Mouse (Mus musculus): Measurements from ENCODE around the gene Cux1. TPM values are rescaled to one million over a fixed set of nuclear protein-coding genes. Genes with fewer than 3 reads are reported as not detected.
A peak's percentile ranks its signal among the peaks of the same experiment; 100 is the strongest.

Cux1 gene
- polyA plus RNA-seq, 1 experiment, result 39.7 TPM

GRCm38 (mm10) chr5:136560656-136561055 lies 6.6 kb downstream of the Cux1 start:
- H3K4me3 ChIP-seq (replicated peaks), result no peak overlapping the region
- peaks cover 23% of the 10 kb centered on the region for H3K36me3 ChIP-seq (replicated peaks; ENCODE audit: low read length)
- H3K27me3 ChIP-seq (replicated peaks), result no peaks in the 10 kb centered on the region
- TF ChIP-seq FLI1 (IDR thresholded peaks at IDR 0.05; ENCODE audit: low read length) (no peak), GATA1 (IDR thresholded peaks at IDR 0.05; ENCODE audit: borderline replicate concordance, low read length) (no peak)
- H3K9me3 ChIP-seq, result no peaks in the 10 kb centered on the region
- H3K4me1 ChIP-seq, result peaks cover 86% of the 10 kb centered on the region

GRCm38 (mm10) chr5:136557446-136557845 lies 9.8 kb downstream of the Cux1 start:
- no peaks in the 10 kb centered on the region for H3K9me3 ChIP-seq
- TF ChIP-seq FLI1 (IDR thresholded peaks at IDR 0.05; ENCODE audit: low read length) (no peak), GATA1 (IDR thresholded peaks at IDR 0.05; ENCODE audit: borderline replicate concordance, low read length) (no peak)
- H3K4me1 ChIP-seq, result peaks cover 90% of the 10 kb centered on the region
- peak overlapping the region; percentile 11 for H3K4me3 ChIP-seq (replicated peaks)
- peaks cover 28% of the 10 kb centered on the region for H3K36me3 ChIP-seq (replicated peaks; ENCODE audit: low read length)
- H3K27me3 ChIP-seq (replicated peaks), result no peaks in the 10 kb centered on the region

GRCm38 (mm10) chr5:136556328-136557262 lies 10.7 kb downstream of the Cux1 start:
- H3K27me3 ChIP-seq (replicated peaks), result no peaks in the 10 kb centered on the region
- no peak overlapping the region for H3K4me3 ChIP-seq (replicated peaks)
- TF ChIP-seq GATA1 (IDR thresholded peaks at IDR 0.05; ENCODE audit: borderline replicate concordance, low read length) (no peak), FLI1 (IDR thresholded peaks at IDR 0.05; ENCODE audit: low read length) (no peak)
- H3K9me3 ChIP-seq, result no peaks in the 10 kb centered on the region
- H3K4me1 ChIP-seq, result peaks cover 90% of the 10 kb centered on the region
- peaks cover 31% of the 10 kb centered on the region for H3K36me3 ChIP-seq (replicated peaks; ENCODE audit: low read length)

GRCm38 (mm10) chr5:136555703-136556102 lies 11.6 kb downstream of the Cux1 start:
- peaks cover 90% of the 10 kb centered on the region for H3K4me1 ChIP-seq
- H3K36me3 ChIP-seq (replicated peaks; ENCODE audit: low read length), result peaks cover 30% of the 10 kb centered on the region
- no peaks in the 10 kb centered on the region for H3K27me3 ChIP-seq (replicated peaks)
- no peak overlapping the region for H3K4me3 ChIP-seq (replicated peaks)
- no peaks in the 10 kb centered on the region for H3K9me3 ChIP-seq
- no peak for TF ChIP-seq GATA1 (IDR thresholded peaks at IDR 0.05; ENCODE audit: borderline replicate concordance, low read length)
- TF ChIP-seq FLI1 (IDR thresholded peaks at IDR 0.05; ENCODE audit: low read length), result no peak

- Histone ChIP-seq H3K36me3 (replicated peaks; ENCODE audit: low read length) (peaks cover 33% of the 10 kb centered on the region), H3K4me3 (replicated peaks) (peak overlapping the region; percentile 66), H3K9me3 (no peaks in the 10 kb centered on the region), H3K4me1 (peaks cover 92% of the 10 kb centered on the region), H3K27me3 (replicated peaks) (no peaks in the 10 kb centered on the region)
- TF ChIP-seq GATA1 (IDR thresholded peaks at IDR 0.05; ENCODE audit: borderline replicate concordance, low read length) (no peak), FLI1 (IDR thresholded peaks at IDR 0.05; ENCODE audit: low read length) (no peak)
Observed at GRCm38 (mm10) chr5:136552832-136553231, 14.5 kb downstream of the Cux1 start.

- Histone ChIP-seq H3K4me1 (peaks cover 85% of the 10 kb centered on the region), H3K27me3 (replicated peaks) (no peaks in the 10 kb centered on the region), H3K9me3 (no peaks in the 10 kb centered on the region), H3K36me3 (replicated peaks; ENCODE audit: low read length) (peaks cover 27% of the 10 kb centered on the region), H3K4me3 (replicated peaks) (no peak overlapping the region)
- TF ChIP-seq GATA1 (IDR thresholded peaks at IDR 0.05; ENCODE audit: borderline replicate concordance, low read length) (no peak), FLI1 (IDR thresholded peaks at IDR 0.05; ENCODE audit: low read length) (no peak)
Observed at GRCm38 (mm10) chr5:136552093-136552492, 15.2 kb downstream of the Cux1 start.

DNA sequence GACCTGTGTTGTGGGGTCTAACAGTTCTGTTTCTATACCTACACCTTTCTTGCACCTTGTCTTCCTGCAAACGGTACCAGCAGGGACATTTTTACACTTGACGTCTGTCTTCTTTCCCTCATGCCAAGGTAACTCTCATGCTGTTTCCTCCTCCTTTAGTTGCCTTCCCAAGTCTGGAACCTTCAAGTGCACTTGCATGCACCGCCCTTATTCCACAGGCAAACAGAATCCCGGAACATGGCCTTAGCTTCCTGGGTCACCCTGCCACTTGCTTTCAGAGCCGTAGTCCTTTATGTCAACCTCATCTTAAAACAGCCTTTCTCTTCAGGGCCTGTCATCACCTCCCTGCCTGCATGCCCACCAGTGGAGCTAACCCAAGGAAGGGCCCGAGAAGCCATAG lies 15.7 kb downstream of the Cux1 start:
- TF ChIP-seq FLI1 (IDR thresholded peaks at IDR 0.05; ENCODE audit: low read length) (no peak), GATA1 (IDR thresholded peaks at IDR 0.05; ENCODE audit: borderline replicate concordance, low read length) (no peak)
- H3K4me1 ChIP-seq, result peaks cover 85% of the 10 kb centered on the region
- no peak overlapping the region for H3K4me3 ChIP-seq (replicated peaks)
- no peaks in the 10 kb centered on the region for H3K9me3 ChIP-seq
- H3K36me3 ChIP-seq (replicated peaks; ENCODE audit: low read length), result peaks cover 26% of the 10 kb centered on the region
- no peaks in the 10 kb centered on the region for H3K27me3 ChIP-seq (replicated peaks)

DNA sequence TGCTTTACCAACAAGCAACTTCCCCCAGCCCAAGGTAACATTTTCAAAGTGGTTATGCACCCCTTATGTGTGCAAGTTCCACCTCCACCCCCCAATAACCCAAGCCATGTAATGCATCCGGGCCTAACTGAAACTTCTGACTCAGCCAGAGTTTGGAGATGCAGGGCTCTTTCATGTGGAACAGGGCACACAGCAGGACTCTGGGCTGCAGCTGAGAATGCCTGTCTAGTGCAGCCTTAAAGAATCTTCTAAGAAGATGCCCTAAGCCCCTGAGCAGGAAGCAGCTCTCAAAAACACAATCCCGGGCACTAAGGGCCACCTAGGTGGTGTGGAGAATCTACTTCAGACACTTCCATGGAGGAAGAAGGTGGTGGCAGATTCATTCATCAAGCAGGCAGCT lies 16.6 kb downstream of the Cux1 start:
- H3K9me3 ChIP-seq, result no peaks in the 10 kb centered on the region
- H3K27me3 ChIP-seq (replicated peaks), result no peaks in the 10 kb centered on the region
- peaks cover 83% of the 10 kb centered on the region for H3K4me1 ChIP-seq
- peaks cover 28% of the 10 kb centered on the region for H3K36me3 ChIP-seq (replicated peaks; ENCODE audit: low read length)
- TF ChIP-seq GATA1 (IDR thresholded peaks at IDR 0.05; ENCODE audit: borderline replicate concordance, low read length), result no peak
- TF ChIP-seq FLI1 (IDR thresholded peaks at IDR 0.05; ENCODE audit: low read length), result no peak
- no peak overlapping the region for H3K4me3 ChIP-seq (replicated peaks)

- H3K4me3 ChIP-seq (replicated peaks), result no peak overlapping the region
- no peak for TF ChIP-seq FLI1 (IDR thresholded peaks at IDR 0.05; ENCODE audit: low read length)
- no peak for TF ChIP-seq GATA1 (IDR thresholded peaks at IDR 0.05; ENCODE audit: borderline replicate concordance, low read length)
- H3K36me3 ChIP-seq (replicated peaks; ENCODE audit: low read length), result peaks cover 26% of the 10 kb centered on the region
- no peaks in the 10 kb centered on the region for H3K27me3 ChIP-seq (replicated peaks)
- H3K4me1 ChIP-seq, result peaks cover 80% of the 10 kb centered on the region
- H3K9me3 ChIP-seq, result no peaks in the 10 kb centered on the region
Observed at GRCm38 (mm10) chr5:136548776-136549175, 18.5 kb downstream of the Cux1 start.

GRCm38 (mm10) chr5:136545061-136545460 lies 22.2 kb downstream of the Cux1 start:
- Histone ChIP-seq H3K4me1 (peaks cover 76% of the 10 kb centered on the region), H3K4me3 (replicated peaks) (peak overlapping the region; percentile 84), H3K27me3 (replicated peaks) (no peaks in the 10 kb centered on the region), H3K9me3 (no peaks in the 10 kb centered on the region), H3K36me3 (replicated peaks; ENCODE audit: low read length) (peaks cover 23% of the 10 kb centered on the region)
- TF ChIP-seq GATA1 (IDR thresholded peaks at IDR 0.05; ENCODE audit: borderline replicate concordance, low read length) (no peak), FLI1 (IDR thresholded peaks at IDR 0.05; ENCODE audit: low read length) (no peak)
